Mouse (Mus musculus) cortical plate, adult 2 months (tissue): ENCODE results near the gene Cd6.

Source experiments
- CTCF ChIP-seq: fragments of 200-500 bp; IDR thresholded peaks from 2 replicates; pipeline ENCODE4 v1.5.1; 2011; ENCODE audit warnings: mild to moderate bottlenecking, control low read depth, low read length; ENCODE audit not compliant: insufficient read depth; ENCODE audit errors: extremely low read depth
- POLR2A ChIP-seq: fragments of 200-500 bp; IDR thresholded peaks from 2 replicates; pipeline ENCODE4 v1.6.1; 2011; ENCODE audit warnings: mild to moderate bottlenecking, low read length, control low read depth; ENCODE audit not compliant: insufficient read depth; ENCODE audit errors: extremely low read depth

GRCm38 (mm10) chr19:10878201-10878837 is 48.5 kb upstream of the Cd6 start:
- TF ChIP-seq CTCF (no peak), POLR2A (no peak)
